Mouse (Mus musculus): ENCODE measurements around the gene Zfand2a.

The Zfand2a gene

DNA sequence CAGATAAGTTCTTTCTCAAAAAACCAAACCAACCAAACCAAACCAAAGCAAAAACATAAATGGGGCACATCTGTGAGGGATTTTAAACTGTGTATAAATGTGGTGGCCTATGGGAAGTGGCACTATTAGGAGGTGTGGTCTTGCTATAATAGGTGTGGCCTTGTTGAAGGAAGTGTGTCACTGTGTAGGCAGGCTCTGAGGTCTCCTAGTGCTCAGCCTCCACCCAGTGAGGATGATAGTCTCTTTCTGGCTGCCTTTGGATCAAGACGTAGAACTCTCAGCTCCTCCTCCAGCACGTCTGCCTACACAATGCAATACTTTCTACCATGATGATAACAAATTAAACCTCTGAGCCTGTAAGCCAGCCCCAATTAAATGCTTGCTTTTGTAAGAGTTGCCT is 18.0 kb downstream of the Zfand2a start:
- DNase-seq: no peak

GRCm38 (mm10) chr5:139464874-139465273 is 19.5 kb downstream of the Zfand2a start:
- no peak for DNase-seq

DNA sequence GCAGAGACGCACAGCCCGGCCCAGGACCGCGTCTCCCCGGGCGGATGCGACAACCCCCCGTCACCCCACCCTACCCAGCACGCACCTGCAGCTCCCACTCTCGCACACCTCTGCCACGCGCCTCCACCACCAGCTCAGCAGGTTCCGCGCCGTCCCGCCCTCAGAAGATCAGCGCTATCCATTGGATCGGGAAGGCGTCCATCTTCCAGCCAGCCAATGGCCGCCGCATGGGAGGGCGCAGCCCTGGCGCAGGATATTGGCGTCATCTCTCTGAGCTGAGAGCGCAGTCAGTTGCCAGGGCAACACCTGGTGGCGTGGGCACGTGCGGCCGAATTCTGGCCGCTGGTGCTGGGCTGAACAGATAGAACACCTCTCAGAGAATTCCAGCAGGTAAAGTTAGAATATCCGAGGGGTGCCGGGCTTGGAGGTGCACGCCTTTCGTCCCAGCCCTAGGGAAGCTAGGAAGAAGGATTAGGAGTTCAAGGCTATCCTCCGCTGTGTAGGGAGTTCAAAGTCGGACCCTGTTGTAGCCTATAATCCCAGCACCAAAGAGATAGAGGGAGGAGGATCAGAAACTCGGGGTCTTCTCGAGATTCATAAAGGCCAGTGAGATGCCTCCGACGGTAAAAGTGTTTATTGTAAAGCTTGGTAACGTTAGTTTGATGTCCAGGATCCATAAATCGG is 23.8 kb downstream of the Zfand2a start, which contains the start of gene 3110082I17Rik:
3110082I17Rik (minus strand) TSS at position 144 of the 684 bp plus-strand sequence.
- peak; percentile 99 for DNase-seq

GRCm38 (mm10) chr5:139459938-139460337 is 24.4 kb downstream of the Zfand2a start:
- no peak for DNase-seq

GRCm38 (mm10) chr5:139457241-139457640 is 27.1 kb downstream of the Zfand2a start:
- DNase-seq: no peak

- DNase-seq: no peak
Observed at GRCm38 (mm10) chr5:139455166-139455565, 29.2 kb downstream of the Zfand2a start.

DNA sequence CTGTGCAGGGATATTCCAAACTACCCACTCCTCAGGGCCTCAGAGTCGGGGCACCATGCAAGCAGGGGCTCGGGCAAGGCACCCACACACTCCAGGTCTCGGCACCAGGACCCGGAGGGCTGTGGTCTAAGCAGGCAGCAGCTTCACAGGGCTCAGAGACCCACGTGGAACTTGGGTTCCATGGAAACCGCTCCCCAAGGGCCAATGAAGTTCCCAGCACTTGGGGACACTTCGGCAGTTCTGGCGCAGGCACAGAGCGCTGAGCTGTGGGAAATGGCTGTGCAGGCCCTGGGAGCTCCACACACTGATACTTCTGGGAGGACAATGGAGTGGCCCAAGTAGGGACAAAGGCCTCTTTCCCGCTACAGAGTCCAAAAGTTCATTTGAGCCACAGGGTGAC is 31.3 kb downstream of the Zfand2a start:
- DNase-seq: no peak

DNA sequence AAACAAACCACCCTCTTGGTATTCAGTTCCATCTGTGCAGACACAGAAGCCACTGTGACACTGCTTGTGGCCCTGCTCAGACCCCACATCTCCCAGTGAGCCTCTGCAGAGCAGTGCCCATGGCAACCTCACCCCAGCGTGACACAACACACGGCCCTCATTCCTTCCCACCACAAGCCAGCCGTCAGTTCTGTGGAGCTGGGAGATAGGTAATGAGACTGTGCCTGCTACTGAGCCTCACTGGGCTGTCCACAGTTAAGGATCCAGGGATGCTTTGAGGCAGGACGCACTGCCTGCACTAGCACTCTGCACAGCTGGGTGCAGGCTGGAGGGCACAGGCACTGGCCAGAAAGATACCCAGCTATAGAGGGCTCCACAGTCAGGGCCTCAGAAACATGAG is 34.4 kb downstream of the Zfand2a start:
- no peak for DNase-seq

DNA sequence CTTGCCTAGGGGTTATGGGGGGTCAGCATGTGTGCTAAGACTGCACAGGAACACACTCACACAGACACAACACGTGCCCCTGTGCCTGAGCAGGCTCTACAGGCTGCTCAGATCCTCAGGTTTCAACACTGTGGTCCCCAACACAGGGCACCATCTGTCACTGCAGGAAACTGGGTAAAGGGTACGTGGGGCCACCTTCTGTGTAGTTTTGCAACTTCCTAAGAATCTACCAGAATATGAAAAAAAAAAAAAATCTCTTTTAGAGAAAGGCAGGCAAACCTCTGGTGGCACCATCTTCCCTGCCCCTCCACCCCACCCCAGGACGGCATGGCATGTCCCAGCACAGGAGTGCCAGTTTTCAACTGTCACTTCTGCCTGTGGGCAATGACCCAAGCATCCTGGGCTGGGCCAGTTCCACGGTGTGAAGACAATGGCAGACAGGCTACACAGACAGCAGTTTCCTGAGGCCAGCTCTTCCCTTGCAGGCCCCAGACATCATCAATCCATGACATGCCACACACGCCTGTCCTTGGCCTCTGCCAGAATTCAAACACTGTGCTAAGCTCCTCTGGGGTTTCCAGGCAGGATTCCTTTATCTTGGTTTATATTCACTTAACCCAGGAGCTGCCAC is 35.1 kb downstream of the Zfand2a start:
- DNase-seq: no peak

DNA sequence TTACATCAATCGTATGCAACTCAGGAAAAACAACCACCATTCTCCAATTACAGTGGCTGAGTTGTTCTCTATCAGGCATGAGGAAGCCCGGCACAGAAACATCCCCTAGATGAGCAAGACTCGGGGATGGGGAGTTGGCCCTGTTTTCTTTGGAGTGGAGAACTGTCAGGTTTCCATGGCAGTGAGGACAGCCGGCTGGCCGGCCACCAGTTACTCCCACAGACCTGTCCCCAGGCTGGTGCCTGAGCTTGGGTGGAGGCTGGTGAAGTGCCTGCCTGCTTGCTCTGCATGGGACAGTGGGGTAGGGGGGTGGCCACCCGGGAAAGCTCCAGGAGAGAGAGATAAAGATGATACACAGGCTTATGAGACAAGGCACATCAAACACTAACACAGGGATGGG is 36.3 kb downstream of the Zfand2a start:
- DNase-seq: peak; percentile 61

- DNase-seq: no peak
Observed at GRCm38 (mm10) chr5:139445258-139445657, 39.1 kb downstream of the Zfand2a start.

GRCm38 (mm10) chr5:139442962-139443361 is 41.4 kb downstream of the Zfand2a start:
- DNase-seq: no peak

- no peak for DNase-seq
Observed at GRCm38 (mm10) chr5:139442428-139442827, 41.9 kb downstream of the Zfand2a start.

DNA sequence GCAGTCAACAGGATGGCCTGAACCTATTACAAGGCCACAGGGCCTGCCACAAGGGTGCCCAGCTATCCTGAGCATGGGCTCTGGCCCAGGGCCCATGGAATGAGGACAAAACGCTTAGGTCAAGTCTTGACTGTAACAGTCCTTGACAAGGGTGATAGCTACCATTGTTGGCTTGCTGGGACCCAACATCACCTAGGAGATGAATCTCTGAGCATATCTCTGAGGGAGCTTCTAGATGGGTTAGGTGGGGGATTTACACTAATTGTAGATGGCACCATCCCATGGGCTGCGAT is 42.7 kb downstream of the Zfand2a start:
- DNase-seq: no peak

DNA sequence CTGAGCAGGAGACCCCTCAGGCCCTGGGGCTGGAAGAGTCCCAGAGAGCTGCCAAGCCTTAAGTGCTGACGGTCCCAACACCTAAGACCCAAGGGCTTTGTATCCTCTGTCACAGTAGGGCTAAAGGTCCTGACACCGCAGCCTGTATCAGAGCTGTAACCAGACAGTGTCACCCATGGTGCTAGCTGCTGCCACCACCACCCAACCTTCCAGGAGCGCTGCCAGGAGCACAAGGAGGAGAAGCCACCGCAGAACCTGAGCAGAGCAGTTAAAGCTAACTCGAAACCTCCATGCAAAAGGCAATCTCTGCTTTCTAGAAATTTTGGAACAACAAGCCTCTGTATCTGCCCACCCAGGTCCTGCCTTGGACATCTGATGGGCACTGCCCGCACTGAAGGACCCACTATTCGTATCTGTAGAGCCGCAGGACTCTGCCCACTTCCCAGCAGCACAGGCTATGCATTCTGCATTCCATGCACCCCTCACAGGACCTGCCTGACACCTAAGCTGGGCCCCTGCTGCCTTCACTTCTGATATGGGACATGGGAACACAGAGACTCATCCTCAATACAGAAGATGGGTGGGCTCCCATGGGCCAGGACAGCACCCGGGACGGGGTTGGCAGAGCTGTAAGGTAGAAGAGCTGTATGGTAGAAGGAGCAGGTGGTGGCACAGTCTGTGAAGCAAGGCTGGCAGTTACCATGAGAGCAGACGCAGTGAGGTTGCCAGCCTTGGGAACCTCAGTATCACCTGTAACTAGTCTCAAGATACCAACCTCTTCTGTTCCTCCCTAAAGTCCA is 43.2 kb downstream of the Zfand2a start:
- DNase-seq: no peak

DNA sequence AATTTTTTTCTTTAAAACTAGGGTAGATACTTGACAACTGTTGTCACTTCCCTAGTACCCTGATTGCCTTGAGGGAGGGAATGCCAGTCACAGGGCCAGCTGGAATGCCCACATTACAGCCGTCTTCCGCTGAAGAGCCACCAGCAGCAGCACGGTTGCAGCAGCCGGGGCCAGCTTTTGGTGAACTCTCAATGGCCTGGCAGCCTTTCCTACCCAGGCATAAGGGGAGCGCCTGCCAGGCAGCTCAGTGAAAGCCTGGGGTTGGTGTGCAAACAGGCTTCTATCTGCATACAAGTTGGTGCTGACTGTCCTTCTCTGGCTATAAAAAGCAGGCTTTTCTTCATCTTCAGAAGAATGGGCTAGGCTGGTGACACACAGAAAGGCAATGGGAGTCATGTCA is 43.9 kb downstream of the Zfand2a start:
- no peak for DNase-seq

DNA sequence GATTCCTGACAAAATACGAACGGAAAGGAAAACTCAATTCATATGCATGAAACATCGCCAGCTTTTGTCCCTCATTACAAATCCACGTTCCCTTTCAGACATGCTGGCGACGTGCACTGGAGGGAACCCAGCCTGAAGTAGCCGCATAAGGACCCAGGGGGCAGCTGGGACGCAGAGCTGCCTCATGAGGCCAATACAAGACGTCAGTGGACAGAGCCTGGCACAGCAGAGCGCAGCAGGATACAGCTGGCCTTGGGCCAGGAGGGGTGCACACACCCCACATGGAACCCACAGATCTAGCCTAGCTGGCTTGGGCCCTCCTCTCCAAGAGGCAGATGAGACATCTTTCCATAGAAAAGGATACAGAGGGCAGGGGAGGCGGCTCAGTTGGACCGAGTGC is 45.9 kb downstream of the Zfand2a start:
- no peak for DNase-seq

GRCm38 (mm10) chr5:139437769-139438168 is 46.6 kb downstream of the Zfand2a start:
- DNase-seq: no peak

GRCm38 (mm10) chr5:139434940-139435339 is 49.4 kb downstream of the Zfand2a start:
- peak; percentile 72 for DNase-seq

DNA sequence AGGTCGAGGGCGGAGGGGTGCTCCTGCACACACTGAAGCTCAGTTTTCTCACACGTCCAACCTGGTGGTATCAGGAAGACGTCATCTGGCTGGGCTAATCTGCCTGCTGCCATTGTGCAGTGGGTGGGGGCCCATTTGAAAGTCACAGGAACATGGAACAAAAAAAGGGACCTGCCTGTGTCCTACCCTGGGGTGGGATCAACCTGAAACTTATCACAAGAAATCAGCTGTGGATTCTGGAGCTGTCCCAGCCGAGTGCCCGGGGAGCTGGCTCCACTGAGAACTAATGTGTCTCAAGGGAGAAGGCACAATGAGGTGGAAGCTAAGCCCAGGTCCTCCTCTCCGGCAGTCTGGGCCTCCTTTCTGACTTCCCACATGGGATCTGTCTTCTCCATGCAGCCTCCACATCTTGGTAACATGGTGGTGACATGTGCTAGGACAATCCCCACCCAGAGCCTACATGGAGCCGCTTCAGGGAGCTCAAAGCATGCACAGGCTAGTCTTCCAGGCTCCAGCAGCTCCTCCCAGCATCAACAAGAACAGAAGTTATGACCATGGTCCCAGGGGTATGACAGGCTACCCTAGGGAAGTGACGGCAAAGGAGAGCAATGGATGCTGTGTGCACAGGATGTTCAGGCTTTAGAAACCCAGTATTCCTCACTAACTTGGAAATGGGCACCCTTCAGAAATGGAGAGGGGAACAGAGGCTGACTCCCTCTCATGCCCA is 50.3 kb downstream of the Zfand2a start:
- DNase-seq: no peak

DNA sequence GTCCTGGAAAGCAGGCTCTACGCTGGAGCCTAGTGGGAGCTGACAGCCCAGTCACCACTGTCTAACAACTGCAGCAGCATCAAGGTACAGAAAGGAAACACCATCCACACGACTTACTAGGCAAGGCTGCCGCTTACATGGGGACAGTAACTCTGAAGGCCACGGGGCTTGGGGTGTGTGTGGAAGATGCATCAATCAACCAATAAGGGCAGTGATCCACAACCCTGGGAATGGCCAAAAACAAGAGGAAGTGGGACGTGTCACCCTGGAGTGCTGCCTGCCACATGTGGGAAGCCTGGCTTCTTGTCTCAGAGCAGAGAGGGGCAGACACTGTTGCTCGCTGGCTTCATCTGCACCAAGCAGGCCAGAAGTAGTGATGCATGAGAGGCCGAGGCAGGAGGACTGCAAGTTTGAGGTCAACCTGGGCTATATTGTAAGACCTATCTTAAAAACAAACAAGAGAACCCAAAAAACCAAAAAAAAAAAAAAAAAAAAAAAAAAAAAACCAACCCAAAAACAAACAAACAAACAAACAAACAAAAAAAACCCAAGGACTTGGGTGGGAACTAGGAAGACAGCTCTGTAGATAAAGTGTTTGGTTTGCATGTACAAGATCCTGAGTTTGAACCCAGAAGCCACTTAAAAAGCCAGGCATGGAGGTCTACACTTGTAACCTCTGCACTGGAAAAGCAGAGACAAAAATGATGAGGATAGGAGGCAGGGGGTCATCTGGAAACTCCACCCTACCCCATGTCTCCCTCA is 51.4 kb downstream of the Zfand2a start:
- no peak for DNase-seq

DNA sequence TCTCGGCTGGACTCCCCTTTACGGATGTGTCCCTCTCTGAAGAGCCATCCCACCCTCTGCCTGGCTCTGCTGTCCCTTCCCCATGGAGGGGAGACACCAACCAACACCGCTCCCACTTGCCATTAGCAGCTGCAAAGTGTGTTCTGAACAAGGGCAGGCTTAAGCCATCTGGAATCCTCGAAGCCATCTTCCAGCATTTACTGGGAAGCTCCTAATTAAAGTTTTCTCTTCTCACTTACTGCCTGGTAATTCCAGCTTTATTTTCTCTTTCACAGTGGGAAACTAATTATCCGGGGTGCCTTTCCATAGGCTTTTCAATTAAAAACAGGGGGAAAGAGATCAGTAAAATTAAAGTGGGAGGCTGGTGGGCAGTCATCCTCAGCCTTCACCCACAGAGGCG is 52.0 kb downstream of the Zfand2a start:
- DNase-seq: no peak

Measured in right cerebral cortex, postnatal 25 days (tissue).